Mouse (Mus musculus) cerebellum, adult 9-11 months (tissue): ENCODE data around the gene H2-DMb2.

ENCODE experiments used
- DNase-seq: peaks from one replicate; pipeline ENCODE4 v3.0.0; 2022

Gene H2-DMb2

GRCm38 (mm10) chr17:34185526-34185925, 42.4 kb downstream of the H2-DMb2 start:
- no peak for DNase-seq

GRCm38 (mm10) chr17:34186885-34187260, 43.8 kb downstream of the H2-DMb2 start:
- no peak for DNase-seq

GRCm38 (mm10) chr17:34187261-34187916, 44.3 kb downstream of the H2-DMb2 start, which contains the start of the genes Tap1 and Psmb9:
Gene Tap1, plus strand, starts transcription at chr17:34187553.
Gene Psmb9, minus strand, starts transcription at chr17:34187764.
- DNase-seq = peak; percentile 84

- DNase-seq = no peak
These were observed 44.9 kb downstream of the H2-DMb2 start for GRCm38 (mm10) chr17:34188010-34188409.

GRCm38 (mm10) chr17:34188986-34189385, 45.9 kb downstream of the H2-DMb2 start:
- no peak for DNase-seq

GRCm38 (mm10) chr17:34192852-34193251, 49.7 kb downstream of the H2-DMb2 start:
- no peak for DNase-seq

- no peak for DNase-seq
These were observed 50.4 kb downstream of the H2-DMb2 start for GRCm38 (mm10) chr17:34193468-34193867.

GRCm38 (mm10) chr17:34194723-34195122, 51.6 kb downstream of the H2-DMb2 start:
- DNase-seq = no peak

GRCm38 (mm10) chr17:34196491-34196890, 53.4 kb downstream of the H2-DMb2 start:
- DNase-seq = no peak

GRCm38 (mm10) chr17:34196941-34197894, 54.1 kb downstream of the H2-DMb2 start, which contains the start of gene Psmb8:
Gene Psmb8, plus strand, starts transcription at chr17:34197721.
- DNase-seq = peak; percentile 79

GRCm38 (mm10) chr17:34197904-34198520, 54.9 kb downstream of the H2-DMb2 start:
- DNase-seq = no peak

- no peak for DNase-seq
These were observed 55.4 kb downstream of the H2-DMb2 start for GRCm38 (mm10) chr17:34198521-34198912.

- no peak for DNase-seq
These were observed 56.0 kb downstream of the H2-DMb2 start for GRCm38 (mm10) chr17:34199050-34199619.

- DNase-seq = no peak
These were observed 56.9 kb downstream of the H2-DMb2 start for GRCm38 (mm10) chr17:34200047-34200446.

- no peak for DNase-seq
These were observed 57.8 kb downstream of the H2-DMb2 start for GRCm38 (mm10) chr17:34200772-34201505.
